Mouse (Mus musculus) mesoderm, embryonic 11.5 days (tissue): ENCODE results near the gene Ephx1.
"Not testable (repeated sequence)": the region's sequence is repeated elsewhere in the genome, so short reads cannot be mapped to it uniquely, and the experiment has no call there.

Experiments used
- DNase-seq: peaks from one replicate; pipeline ENCODE4 v3.0.0-alpha.2; 2012; ENCODE audit warnings: low read depth, low spot score

Gene Ephx1

DNA sequence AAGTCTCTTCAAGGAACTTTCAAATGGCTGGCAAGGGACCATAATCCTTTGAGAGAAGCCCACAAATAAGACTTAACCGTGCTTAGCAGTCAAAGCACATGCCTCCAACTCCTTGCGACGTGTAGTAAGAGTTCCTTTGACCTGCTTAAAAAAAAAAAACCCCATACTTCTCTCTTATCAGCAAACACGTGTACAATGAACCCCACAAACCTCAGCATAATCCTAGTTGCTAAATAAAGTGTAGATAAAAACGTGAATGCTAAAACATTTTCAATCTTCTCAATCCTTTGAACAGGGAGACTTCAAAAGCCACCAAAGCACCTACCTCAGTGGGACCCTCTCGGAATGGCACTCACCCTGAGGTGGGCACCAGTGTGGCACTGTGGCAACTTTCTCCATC, 7.3 kb downstream of the Ephx1 start:
- no peak for DNase-seq

DNA sequence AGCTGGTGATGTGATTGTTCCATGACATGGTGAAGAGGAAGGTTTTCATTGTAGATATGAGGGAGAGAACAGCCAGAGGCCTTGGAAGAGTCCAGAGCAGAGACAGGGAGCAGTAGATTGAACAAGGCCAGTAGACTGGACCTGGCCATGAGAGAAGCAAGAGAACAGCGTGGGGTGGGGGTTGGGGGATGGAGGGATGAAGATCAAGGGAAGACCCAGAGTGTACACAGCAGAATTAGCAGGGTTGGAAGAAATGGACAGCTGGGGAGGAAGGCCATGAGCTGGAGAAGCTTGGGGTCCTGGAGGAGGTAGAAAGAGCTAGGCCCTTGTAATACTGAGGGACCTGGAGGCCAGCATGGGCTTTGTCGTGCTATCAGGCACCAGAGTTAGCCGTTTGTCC, 8.3 kb downstream of the Ephx1 start:
- no peak for DNase-seq

DNA sequence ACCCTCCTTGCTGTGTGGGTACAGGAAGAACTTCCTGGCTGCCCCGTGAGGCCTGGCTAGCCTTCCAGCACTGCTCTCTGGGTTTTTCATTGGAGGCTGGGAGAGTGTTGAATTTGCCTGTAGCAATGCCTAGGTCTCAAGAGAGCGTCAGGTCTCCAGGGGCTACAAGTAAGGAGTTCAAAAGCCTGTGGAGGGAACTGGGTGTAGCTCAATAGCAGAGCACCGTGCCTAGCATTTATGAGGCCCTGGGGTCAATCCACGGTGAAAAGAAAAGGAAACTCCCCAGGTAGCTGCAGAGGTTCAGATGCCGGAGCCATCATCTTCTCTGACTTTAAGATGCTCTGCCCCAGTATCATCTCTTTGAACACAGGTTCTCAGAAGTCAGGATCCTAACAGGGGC, 9.1 kb downstream of the Ephx1 start:
- DNase-seq: no peak

DNA sequence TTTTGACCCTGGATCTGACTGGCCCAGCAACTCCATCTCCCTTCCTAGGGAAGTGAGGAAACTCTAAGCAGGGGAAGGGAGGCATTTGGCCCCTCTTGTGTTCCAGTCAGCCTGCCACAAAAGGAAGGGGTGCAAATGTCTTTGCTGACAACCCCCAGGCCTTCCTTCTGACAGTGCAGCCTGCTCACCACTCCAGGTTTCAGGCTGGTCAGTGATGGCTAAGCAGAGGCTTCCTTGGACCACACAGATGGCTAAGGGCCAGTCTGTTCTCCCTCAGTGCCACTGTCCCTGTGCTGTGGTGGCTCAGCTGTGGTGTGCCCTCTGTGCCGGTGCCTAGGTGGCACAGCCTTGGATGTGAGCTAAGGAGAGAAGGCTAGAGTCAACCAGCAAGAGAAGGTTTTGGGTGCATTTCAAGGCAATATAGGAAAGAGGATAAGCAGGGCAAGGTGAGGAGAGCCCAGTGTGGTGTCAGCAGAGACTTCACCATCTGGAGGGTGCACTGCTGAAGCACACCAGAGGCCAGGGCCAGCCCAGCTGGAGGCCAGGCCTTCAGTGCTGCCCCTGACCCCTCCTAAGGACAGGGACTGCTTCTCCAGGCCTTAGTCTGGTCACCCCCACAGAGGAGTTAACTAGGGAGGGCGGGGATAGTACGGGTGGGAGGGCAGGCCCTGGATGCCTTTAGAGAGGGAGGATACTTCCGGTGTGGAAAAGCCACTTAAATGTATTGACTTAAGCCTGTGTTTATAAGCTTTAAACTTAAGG, 10.4 kb downstream of the Ephx1 start:
- DNase-seq: no peak

DNA sequence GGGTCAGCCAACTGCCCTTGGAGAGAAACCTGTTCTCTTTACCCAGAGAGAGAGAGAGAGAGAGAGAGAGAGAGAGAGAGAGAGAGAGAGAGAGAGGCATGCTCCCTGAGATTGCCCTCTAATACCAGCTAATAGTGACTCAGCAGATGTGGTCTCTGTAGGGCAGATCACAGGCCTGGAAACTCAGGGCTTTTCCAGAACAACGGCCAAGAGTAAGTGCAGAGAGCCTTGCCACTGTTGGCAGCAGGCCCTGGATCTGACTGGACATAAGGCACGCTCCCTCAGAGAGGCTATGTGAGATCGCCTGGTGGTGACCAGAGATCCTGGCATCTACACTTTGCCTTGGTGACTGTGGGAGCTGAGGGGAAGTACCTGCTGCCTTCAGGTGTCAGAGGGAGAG, 10.9 kb downstream of the Ephx1 start:
- DNase-seq: no peak

DNA sequence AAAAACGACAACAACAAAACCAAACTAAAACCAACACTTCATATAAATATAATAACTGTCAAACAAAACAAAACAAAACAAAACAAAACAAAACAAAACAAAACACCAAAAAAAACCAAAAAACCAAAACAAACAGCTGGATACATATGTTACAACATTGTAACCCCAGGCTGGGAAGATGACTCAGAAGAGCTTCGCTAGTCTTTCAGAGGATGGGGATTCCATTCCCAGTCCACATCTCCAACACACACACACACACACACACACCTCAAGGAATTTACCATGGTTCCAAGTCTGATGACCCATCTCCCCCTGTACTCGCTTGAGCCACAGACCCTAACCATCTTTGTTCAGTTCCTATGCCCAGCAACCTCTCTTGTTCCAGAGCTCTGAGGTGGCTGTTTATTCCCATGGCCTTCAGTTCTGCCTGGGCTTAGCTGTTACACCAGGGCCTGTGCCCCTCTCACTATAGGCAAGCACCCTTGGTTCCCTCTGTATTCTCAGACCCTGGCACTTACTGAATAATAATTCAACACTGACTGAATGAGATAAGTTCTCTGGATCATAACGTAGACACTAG, 11.6 kb downstream of the Ephx1 start:
- no peak for DNase-seq

DNA sequence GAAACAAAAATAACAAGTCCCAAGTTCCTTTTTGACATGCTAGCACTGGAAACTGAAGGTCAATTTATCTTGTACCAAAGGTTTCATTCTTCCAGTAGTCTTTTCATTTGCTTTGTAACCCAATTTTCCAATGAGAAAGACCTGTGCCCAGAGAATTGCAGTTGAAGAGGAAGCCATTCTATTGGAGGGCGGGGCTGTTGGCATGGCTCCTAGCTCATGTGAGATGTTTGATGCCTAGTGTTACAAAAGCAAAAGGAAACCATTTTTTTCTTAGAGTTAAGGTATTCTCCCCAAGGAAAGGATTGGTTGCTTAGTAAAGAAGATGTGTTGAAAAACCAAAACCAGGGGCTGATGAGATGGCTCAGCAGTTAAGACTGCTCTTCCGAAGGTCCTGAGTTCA, 12.4 kb downstream of the Ephx1 start:
- no peak for DNase-seq

DNA sequence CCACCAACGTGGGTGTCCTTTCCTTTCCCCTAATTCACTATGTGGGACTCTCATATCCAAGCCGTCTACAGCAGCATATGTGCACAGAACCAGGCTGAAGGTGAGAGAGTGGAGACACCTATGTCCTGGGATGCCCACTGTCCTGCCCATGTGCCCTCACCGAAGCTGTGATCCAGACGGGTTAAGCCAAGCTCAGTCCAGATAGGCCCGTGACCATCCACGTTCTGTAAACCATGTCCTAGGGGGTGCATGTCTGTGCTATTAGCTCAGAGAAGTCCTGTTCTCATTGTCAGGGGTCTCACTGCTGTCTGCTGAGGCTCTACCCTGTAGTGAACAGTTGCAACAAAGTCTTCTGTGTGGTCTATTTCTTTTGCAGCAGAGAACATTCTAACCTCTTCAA, 12.9 kb downstream of the Ephx1 start:
- DNase-seq: no peak

DNA sequence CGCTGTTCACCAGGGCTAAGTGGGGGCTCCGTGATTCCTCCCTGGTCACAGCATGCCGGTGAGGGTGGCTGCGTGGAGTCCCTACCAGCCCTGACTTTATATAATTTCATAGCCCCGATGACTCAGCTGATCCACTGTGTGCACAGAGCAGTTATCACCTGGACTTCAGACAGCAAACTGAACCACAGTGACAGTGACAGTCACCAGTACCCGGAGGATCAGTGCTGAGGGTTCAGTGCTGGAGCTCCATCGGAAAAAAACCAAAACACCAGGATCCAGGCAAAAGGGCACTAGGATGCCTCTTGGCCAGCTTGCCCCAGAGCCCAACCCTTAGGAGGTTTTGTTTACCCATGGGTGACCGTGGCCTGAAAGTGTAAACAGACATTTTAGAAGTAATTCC, 15.4 kb downstream of the Ephx1 start:
- no peak for DNase-seq

DNA sequence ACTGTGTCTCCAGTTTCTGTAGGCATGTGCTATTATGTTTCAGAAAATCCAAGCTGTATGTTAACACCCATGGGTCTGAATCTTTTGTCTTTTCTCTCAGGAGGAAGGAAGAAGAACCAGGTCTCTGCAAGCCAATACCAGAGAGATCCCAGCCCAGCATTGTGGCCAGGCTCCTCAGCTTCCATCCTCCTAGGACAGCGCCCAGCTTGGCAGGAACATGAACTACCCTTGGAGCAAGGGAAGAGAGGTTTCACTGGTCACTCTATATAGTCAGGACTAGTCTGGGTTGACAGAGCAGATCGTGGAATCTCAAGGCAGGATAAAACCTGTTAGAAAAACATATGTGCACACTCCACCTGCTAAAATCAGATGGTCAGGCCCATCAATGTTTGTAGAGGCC, 16.9 kb downstream of the Ephx1 start:
- no peak for DNase-seq

DNA sequence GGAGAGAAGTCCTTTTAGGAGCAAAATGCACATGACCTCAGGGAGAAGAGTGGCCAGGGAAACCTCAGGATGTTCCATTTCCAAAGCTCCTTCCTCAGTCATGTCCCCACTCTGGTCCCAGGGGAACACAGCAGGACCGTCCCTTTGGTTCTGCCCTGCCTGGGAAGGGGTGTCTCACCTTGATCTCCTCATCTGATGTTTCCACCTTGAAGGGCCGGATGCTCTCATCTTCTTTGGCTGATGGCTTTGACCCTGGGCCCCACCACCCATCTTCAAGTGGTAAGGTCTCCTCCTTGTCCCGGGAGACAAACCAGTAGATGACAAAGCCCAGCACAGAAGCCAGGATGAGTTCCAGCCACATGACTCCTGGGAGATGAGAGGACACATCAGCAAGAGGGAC, 19.1 kb downstream of the Ephx1 start:
- DNase-seq: no peak

DNA sequence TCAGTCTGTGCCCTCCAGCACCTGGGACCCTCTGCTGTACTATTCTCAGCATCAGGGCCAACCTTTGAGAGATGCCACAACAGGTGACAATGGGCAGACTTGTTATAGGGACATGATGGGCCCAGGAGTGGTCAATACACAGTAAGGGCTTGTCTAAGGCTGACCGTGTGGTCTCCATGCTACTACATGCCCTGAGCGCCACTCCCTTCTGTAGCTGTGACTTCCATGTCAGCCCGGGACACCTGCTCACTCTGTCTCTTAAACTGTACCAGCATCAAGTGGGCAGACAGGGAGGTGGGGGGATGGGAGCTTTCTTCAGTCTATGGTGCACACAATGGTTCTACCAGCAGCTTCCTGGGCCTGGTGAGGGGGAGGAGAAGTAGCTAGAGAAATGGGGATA, 19.5 kb downstream of the Ephx1 start:
- no peak for DNase-seq

DNA sequence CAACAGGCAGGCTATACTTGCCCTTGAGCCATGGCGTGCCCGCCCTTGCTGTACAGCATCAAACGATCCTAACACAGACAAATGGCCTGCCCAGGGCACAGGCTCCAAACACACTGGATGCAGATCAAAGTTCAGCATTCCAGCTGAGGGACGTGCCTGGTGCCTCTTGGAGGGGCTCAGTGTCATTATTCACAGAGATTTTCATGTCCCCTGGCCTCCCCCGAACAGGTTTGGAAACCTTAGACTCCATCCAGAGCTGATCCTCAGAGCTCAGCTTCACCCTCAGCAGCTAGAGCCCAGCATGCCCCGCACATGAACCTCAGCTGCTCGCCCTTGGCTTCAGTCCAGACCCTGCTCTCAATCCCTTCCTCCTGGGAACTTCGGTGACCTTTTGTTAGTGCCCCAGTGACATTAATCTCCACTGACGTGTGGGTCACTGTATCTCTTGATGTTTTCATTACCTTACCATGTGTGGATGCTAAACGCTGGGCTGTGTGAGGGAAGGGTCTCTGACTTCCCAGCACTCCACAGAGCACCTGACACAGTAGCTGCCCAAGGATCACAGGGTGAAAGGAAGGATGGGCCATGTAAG, 20.1 kb downstream of the Ephx1 start:
- peak; percentile 70 for DNase-seq

DNA sequence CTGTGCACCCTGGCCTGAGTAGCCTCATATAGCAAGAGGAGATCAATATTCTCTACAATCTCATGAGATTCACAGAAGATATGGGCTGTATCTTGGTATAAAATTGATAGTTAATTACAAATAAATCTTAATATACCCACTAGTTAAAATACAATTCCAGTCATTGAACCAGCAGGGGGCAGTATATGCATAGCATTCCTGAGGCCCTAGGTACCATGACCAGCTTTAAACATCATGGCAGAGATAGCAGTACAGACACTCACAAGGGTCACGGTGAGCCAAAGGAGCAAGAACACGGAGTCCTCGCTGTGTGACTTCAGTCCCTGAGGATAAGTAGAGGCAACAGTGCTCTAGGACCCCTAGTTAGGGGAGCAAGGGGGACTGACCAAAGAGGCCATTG, 28.6 kb downstream of the Ephx1 start:
- DNase-seq: peak; percentile 70

DNA sequence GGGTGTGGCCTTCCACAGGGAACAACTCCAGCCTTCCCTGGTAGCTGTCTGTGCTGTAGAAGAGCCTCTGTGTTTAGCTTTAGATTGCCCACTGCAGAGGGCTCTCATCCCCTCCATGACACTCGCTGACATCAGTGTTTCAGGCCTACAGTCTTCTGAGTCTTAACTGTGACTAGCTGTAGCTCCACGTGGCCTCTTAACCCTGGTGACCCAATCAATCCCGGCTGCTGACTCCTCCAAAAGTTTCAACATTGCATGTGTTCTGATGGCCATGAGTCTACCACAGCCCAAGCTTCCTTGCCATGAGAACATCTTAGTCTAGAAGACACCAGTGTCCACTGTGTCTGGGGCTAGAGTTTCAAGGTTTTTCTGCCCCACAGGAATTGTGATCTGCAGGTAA, 30.0 kb downstream of the Ephx1 start:
- DNase-seq: no peak

DNA sequence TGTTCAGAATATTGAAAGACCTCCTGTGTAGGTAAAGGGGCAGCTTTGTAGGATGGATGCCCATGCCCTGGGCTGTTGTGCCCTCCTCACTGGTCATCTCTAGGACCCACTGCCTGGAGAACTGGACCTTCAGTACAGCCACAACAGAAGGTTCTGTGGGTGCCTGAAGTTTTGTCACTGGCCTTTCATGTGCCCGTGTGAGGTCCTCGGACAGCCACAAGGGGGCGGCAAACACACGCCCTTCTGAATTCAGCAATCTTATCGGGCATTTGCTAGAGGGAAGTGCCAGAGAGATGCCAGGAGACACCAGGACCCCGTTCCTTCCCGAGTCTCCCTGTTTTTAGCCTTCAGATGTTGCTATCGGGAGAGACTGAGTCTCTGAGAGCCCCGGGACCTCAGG, 32.9 kb downstream of the Ephx1 start:
- DNase-seq: peak; percentile 79

DNA sequence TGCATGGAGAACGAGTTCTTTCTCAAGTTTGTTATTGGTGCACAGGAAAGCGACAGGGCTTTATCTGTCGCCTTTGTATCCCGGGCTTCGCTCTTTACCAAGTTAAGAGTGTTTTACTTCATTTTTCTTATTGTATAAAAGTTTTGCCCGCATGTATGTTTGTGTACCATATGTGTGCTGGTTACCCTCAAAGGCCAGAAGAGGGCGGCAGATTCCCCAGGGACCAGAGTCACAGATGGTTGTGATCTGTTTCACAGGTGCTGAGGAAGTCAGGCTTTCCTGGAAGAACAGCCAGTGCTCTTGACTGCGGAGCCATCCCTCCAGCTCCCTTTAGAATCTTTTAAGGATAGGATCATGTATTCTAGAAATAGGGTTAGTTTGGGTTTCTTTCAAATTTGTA, 34.0 kb downstream of the Ephx1 start:
- no peak for DNase-seq

DNA sequence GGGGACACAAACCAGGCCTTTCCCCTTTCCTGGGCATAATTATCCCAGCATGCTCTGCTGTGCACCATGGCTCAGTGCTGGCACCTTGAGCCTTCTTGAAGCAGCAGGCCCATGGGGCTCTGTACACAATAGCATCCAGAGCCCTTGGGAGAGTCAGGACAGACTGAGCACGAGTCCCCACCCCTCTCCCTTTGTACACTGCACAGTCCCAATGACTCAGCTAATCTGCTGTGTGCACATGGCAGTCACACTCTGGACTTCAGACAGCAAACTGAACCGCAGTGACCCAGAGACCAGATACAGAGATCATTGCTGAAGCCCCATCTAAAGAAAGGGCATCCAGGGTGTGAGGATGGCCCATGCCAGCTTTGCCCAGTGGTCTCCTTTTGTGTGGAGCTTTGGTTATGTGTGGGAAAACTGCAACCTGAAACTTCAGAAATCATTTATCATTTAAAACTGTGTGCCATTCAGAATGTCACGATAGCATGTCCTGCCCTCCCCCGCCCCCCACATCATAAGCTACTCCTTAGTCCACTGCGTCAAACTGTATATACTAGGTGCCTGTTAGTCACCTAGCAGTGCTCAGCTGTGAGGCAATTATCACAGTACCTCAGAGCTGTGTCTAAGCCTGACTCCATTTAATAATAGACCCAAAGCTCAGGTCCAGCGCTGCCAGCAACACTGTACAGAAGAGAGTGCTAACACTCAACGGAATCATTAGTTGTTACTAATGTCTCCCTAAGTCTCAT, 39.2 kb downstream of the Ephx1 start:
- DNase-seq: not testable (repeated sequence)

DNA sequence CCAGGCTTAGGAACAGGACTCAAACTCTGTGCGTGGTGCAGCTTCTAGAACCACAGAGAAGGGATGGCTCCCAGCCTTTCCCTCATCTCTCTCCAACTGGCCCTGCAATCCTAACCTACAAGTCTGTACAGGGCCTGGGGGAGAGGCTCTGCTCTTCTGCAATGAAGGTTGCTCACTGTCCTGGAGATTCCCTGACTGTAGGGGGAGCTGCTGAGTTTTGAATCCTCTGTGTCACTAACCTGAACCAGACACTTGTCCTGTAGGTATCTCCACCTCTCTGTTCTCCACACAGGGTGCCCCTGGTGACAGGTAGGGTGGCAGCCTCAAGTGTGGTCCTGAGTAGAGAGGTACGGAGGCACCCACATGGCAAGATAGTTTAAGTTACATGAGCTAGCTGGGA, 40.2 kb downstream of the Ephx1 start:
- DNase-seq: no peak

DNA sequence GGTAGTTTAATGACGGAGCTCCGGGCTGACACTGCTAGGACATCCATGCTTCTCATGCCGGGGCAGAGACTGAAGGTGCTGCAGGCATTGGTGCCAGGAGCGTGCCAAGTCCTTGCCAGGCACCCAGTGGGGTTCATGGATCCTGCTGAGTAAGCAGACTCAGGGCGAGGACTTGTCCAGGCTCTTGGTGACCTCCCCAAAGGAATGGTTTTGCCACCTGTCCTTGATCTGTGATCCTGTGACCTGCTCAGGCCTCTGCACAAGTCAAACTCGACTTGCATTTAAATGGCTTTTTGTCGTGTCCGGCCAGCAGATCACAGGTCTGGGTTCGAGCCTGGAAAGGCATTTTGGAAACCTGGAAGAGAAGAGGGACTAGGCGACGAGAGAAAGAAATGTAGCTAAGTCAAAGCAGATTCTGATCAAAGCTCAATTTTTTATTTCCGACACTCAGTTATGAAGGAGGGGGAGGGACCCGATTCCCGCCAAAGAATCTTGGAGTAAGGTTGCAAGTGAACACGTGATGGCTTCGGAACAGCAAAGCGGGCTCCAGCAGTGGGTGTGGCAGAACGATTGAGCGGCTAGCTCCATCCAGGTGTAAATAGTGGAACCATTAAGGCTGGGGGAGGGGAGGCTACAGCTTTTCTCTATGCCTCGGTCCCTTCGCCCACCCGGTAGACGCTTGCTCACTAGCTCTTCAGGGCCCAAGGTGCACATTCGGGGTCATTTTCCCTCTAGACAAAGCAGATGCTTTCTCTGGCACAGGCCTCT, 41.0 kb downstream of the Ephx1 start:
- no peak for DNase-seq

DNA sequence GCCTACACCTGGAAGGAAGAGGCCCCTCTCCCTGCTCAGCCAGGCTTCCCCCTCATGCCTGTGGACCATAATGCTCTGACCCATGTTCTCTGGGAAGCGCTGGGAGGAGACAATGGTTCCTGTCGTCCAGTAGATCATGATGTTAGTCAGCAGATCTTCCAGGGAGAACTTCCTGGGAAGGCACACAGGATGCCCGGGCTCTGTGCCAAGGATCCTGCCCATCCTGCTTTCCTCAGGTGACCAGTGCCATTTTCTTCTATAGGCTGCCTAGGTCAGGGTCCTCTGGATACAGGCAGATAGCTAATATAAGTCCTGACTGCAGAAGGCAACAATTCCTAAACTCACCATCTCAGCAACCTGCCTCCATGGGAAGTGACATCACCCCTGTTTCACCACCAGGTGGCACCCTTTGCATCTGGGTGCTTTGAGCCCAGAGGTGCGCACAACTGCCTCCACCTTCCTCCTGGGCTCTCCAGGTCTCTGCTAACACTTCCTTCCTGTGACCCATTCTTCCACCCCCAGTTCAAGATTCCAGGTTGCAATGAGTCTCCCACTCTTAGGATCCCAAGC, 44.5 kb downstream of the Ephx1 start:
- peak; percentile 39 for DNase-seq
